Mouse (Mus musculus): ENCODE measurements around the gene Capn5. TPM values are rescaled to one million over a fixed set of nuclear protein-coding genes. Genes with fewer than 3 reads are reported as not detected.

Capn5 gene
- polyA plus RNA-seq, 1 experiment = 38.7 TPM

DNA sequence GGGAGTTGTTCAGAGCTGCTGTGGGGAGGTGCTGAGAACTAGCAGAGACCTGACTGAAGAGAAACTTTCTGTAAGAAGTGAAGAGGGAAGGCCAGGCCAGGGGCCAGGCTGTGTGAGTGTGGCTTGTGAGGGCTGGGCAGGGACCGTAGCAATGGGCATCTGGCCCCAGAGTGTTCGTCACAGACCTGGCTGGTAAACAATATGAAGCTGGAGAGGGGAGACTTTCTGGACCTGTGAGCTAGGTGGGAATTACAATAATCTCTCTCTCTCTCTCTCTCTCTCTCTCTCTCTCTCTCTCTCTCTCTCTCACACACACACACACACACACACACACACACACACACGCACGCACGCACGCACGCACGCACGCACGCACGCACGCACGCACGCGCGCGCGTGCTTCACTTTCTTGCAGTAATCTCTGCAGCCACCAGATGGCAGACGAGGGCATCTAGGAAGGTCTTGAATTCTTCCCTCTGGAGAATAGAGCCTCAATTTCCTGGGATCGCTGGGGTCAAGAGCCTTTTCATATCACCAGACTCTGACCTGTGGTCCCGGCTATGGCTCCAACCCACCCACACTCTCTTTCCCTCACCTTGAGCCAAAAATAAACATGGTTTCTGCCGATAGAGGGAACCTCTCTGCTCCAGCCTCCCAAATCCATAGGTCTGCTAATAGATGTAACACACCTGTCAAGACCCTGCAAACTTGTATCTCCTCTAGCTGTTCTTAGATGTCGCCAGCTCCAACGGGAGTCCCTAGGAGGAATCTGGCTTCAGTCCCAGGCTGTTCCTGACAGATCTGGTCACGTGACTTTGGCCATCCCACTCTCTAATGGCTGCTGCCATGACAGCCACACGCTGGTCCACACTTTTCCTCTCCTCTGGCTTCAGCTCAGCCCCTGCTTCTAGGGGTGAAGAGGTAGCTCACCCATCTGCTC, 74.8 kb downstream of the Capn5 start:
- Histone ChIP-seq H3K27me3 (replicated peaks) (peaks cover 69% of the 10 kb centered on the region), H3K36me3 (replicated peaks; ENCODE audit: low read length) (no peaks in the 10 kb centered on the region), H3K4me1 (peaks cover 45% of the 10 kb centered on the region), H3K4me3 (replicated peaks) (peak overlapping the region; percentile 85), H3K9me3 (peaks cover 6% of the 10 kb centered on the region)
- TF ChIP-seq GATA1 (IDR thresholded peaks at IDR 0.05; ENCODE audit: borderline replicate concordance, low read length) = no peak
- no peak for TF ChIP-seq FLI1 (IDR thresholded peaks at IDR 0.05; ENCODE audit: low read length)

DNA sequence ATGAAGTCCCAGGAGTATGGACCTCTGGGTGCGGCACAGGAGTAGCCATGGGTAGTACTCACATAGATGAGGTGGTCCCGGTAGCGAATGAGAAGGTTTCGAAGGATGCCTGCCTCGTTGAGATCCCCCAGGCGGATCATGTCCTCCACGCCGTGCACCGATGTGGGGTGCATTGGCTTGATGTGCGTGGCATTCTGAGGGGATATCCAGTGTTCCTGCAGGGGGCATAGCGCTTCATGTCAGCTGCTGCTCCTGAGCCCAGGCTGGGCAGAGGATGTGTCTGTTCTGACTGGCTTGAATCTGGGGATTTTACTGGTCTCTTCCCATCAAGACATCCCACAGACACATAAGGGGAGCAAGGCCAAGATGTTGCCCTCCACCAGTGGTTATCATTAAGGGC, 75.6 kb downstream of the Capn5 start:
- peaks cover 71% of the 10 kb centered on the region for H3K27me3 ChIP-seq (replicated peaks)
- peak overlapping the region; percentile 42 for H3K4me3 ChIP-seq (replicated peaks)
- H3K9me3 ChIP-seq = peaks cover 14% of the 10 kb centered on the region
- no peaks in the 10 kb centered on the region for H3K36me3 ChIP-seq (replicated peaks; ENCODE audit: low read length)
- TF ChIP-seq GATA1 (IDR thresholded peaks at IDR 0.05; ENCODE audit: borderline replicate concordance, low read length) (no peak), FLI1 (IDR thresholded peaks at IDR 0.05; ENCODE audit: low read length) (no peak)
- peaks cover 44% of the 10 kb centered on the region for H3K4me1 ChIP-seq

DNA sequence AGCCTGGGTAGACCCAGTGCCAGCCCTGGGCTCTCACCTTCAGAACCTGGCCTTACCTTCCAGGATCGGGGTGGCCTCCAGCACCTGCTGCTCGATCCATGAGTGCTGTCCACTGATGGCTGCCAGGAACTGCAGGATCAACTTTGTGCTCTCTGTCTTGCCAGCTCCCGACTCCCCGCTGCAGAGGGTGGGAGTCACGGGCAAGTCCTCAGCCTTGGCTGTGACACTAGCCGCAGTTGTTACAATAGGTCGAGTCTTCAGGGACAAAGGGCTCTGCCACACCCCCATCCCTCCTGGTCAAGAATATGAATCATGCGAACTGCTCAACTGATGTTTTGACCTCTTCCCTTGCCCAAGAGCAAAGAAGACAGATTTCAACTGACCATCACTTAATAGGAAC, 80.5 kb downstream of the Capn5 start:
- no peak overlapping the region for H3K4me3 ChIP-seq (replicated peaks)
- no peak for TF ChIP-seq GATA1 (IDR thresholded peaks at IDR 0.05; ENCODE audit: borderline replicate concordance, low read length)
- TF ChIP-seq FLI1 (IDR thresholded peaks at IDR 0.05; ENCODE audit: low read length) = no peak
- H3K4me1 ChIP-seq = peaks cover 3% of the 10 kb centered on the region; the same call in 1 of the 2 replicates
- H3K36me3 ChIP-seq (replicated peaks; ENCODE audit: low read length) = no peaks in the 10 kb centered on the region
- peaks cover 76% of the 10 kb centered on the region for H3K27me3 ChIP-seq (replicated peaks)
- peaks cover 24% of the 10 kb centered on the region for H3K9me3 ChIP-seq

DNA sequence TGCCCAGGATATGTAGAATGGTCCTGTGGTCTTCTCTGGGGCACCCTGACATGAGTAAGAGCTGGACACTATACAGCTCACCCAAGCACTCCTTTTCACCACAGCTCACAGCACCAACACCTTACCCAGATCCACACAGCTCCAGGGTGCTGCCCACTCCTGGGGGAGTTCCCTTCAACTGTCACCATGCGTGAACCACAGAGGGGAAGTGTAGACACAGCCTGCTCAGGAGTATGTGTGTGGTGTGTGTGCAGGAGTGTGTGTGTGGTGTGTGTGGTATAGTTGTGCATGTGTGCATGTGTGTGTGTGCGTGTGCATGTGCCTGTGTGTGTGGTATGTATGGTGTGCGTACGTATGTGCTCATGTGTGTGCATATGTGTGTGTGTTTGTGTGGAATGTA, 82.2 kb downstream of the Capn5 start:
- Histone ChIP-seq H3K4me1 (0 out of 2 replicates have a peak, but pooled peaks cover 1% of the 10 kb centered on the region), H3K36me3 (replicated peaks; ENCODE audit: low read length) (no peaks in the 10 kb centered on the region), H3K27me3 (replicated peaks) (peaks cover 82% of the 10 kb centered on the region), H3K9me3 (peaks cover 24% of the 10 kb centered on the region), H3K4me3 (replicated peaks) (peak overlapping the region; percentile 29)
- TF ChIP-seq FLI1 (IDR thresholded peaks at IDR 0.05; ENCODE audit: low read length) (no peak), GATA1 (IDR thresholded peaks at IDR 0.05; ENCODE audit: borderline replicate concordance, low read length) (no peak)

DNA sequence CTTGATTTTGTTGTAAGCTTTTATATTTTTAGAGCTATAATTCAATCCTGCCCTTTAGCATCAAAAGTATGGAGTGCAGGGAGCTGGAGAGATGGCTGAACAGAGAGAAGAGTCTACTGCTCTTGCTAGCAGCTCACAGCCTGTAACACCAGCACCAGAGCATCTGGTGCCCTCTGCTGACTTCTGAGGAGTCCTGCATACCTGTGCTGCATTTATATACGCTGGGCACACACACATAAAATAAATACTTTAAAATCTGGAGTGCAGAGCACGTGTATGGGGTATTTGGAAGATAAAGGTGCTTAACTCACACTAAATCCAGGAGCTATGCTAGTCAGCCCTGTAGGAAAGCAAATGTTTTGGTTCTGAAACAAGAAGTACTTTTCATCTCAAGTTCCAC, 91.7 kb downstream of the Capn5 start:
- peaks cover 60% of the 10 kb centered on the region for H3K4me1 ChIP-seq
- no peaks in the 10 kb centered on the region for H3K9me3 ChIP-seq
- H3K27me3 ChIP-seq (replicated peaks) = peaks cover 37% of the 10 kb centered on the region
- H3K36me3 ChIP-seq (replicated peaks; ENCODE audit: low read length) = peaks cover 23% of the 10 kb centered on the region
- TF ChIP-seq FLI1 (IDR thresholded peaks at IDR 0.05; ENCODE audit: low read length) (no peak), GATA1 (IDR thresholded peaks at IDR 0.05; ENCODE audit: borderline replicate concordance, low read length) (no peak)
- H3K4me3 ChIP-seq (replicated peaks) = no peak overlapping the region

DNA sequence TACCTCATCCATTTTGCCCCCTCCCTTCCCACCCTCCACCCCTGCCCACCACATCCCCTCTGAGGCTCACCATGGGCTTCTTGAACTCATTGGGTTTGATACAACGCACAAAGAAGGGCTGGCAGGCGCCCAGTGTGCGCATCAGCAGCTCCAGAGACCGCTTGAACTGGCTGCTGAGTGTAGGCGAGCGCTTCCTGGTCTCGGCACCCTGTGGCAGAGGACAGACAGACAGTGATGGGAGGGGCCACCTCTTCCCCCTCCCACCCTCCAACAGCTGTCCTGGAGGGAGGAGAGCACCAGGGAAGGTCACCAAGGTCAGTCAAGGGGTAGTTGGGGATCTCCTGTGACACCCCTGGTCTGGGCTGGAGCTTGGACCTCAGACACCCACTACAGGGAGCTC, 92.8 kb downstream of the Capn5 start:
- Histone ChIP-seq H3K36me3 (replicated peaks; ENCODE audit: low read length) (peaks cover 34% of the 10 kb centered on the region), H3K27me3 (replicated peaks) (peaks cover 28% of the 10 kb centered on the region), H3K4me3 (replicated peaks) (peak overlapping the region; percentile 91), H3K9me3 (no peaks in the 10 kb centered on the region), H3K4me1 (peaks cover 68% of the 10 kb centered on the region)
- TF ChIP-seq FLI1 (IDR thresholded peaks at IDR 0.05; ENCODE audit: low read length) = no peak
- TF ChIP-seq GATA1 (IDR thresholded peaks at IDR 0.05; ENCODE audit: borderline replicate concordance, low read length) = no peak

DNA sequence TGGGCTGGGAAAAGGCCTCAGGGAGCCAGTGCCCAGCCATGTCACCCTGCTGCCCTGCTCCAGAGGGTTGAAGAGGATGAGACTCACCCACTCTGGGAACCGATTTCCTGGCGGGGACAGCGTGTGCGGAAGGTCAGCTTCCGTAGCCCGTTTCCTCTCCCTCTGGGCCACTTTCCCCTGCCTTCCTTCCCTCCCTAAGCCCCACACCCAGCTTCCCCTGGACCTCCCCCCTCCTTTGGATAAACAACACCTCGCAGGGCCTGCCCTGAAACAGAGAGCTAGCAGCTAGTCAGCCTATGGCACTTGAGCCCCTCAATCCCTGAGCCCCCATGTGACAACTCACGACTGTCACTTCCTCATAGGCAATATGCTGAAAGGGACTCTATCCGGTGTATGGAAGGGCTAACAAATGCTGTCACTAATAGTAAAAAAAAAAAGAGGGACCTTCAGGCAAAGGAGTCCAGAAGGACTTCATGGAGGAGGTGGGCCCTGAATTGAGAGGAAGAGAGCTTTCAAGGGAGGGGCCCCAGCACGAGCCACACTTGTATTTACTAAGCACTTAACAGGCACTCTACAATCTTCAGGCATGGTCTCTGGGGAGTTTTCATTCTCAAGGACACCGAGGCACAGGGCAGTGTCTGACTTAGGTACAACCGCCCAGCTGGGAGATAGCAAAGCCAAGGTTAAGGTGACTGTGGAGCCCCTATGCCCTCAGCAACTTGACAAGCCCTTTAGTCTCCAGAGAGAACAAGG, 93.4 kb downstream of the Capn5 start:
- Histone ChIP-seq H3K4me3 (replicated peaks) (peak overlapping the region; percentile 91), H3K27me3 (replicated peaks) (peaks cover 25% of the 10 kb centered on the region), H3K9me3 (no peaks in the 10 kb centered on the region), H3K4me1 (peaks cover 72% of the 10 kb centered on the region), H3K36me3 (replicated peaks; ENCODE audit: low read length) (peaks cover 40% of the 10 kb centered on the region)
- TF ChIP-seq FLI1 (IDR thresholded peaks at IDR 0.05; ENCODE audit: low read length) (no peak), GATA1 (IDR thresholded peaks at IDR 0.05; ENCODE audit: borderline replicate concordance, low read length) (no peak)

DNA sequence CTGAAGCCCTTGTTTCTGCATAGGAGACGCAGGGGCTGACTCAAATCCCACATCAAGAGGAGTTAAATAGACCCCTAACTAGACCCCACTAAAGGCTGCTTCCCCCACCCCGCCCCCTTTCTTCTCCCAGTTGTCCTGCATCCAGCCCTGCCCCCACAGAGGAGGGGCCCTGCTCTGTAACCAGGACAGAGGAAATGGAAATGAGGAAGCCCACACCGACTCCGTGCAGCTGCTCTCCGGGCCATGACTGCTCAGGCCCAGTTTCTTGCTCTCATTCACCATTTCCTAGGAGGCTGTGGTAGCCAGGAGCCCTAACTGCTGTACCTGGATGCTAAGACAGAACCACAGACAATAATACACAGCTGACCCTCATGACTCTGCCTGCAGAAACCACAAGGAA, 95.7 kb downstream of the Capn5 start:
- Histone ChIP-seq H3K9me3 (no peaks in the 10 kb centered on the region), H3K27me3 (replicated peaks) (peaks cover 7% of the 10 kb centered on the region), H3K4me3 (replicated peaks) (peak overlapping the region; percentile 29), H3K4me1 (peaks cover 93% of the 10 kb centered on the region), H3K36me3 (replicated peaks; ENCODE audit: low read length) (peaks cover 63% of the 10 kb centered on the region)
- TF ChIP-seq FLI1 (IDR thresholded peaks at IDR 0.05; ENCODE audit: low read length) (no peak), GATA1 (IDR thresholded peaks at IDR 0.05; ENCODE audit: borderline replicate concordance, low read length) (no peak)

DNA sequence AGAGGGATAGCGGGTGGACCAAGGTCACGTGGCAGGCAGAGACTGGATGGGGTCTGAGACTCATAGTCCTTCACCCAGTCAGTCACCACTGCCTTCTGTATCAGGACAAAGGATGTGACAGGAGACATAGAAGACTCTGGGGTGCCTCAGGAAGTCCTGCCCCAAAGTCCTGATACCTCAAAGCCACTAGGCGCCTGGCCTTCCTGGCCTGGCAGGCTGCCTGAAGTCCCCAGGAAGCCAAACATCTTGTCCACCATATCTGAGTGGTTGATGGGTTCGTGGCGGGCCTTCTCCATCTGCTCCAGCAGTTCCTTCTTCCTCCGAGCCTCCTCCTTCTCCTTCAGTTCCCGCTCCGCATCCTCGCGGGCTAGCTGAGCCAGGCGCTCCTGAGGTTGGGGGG, 100.6 kb downstream of the Capn5 start:
- no peaks in the 10 kb centered on the region for H3K9me3 ChIP-seq
- TF ChIP-seq FLI1 (IDR thresholded peaks at IDR 0.05; ENCODE audit: low read length) (no peak), GATA1 (IDR thresholded peaks at IDR 0.05; ENCODE audit: borderline replicate concordance, low read length) (no peak)
- peak overlapping the region; percentile 47 for H3K4me3 ChIP-seq (replicated peaks)
- peaks cover 98% of the 10 kb centered on the region for H3K4me1 ChIP-seq
- peaks cover 97% of the 10 kb centered on the region for H3K36me3 ChIP-seq (replicated peaks; ENCODE audit: low read length)
- H3K27me3 ChIP-seq (replicated peaks) = no peaks in the 10 kb centered on the region

DNA sequence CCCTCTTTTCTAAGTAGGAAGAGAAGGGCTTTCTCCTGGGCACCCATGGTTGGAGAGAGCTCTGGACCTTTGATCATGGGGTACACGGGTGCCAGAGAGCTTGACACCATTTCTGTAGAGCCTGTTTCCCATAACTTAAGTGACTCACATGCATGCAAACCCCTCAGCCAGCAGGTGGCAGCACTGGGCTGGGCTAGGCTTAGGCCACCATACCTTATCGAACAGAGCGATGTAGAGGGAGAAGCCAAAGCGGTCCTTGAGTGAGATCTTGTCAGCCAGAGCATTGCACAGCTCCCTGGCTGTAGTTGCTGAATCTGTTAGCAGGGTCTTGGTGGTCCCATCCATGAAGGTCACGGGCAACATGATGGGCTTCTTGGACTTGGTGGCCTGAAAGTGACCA, 106.5 kb downstream of the Capn5 start:
- Histone ChIP-seq H3K27me3 (replicated peaks) (no peaks in the 10 kb centered on the region), H3K36me3 (replicated peaks; ENCODE audit: low read length) (peaks cover 100% of the 10 kb centered on the region)

More for the DNA sequence above, 106.5 kb downstream of the Capn5 start:
- Histone ChIP-seq H3K9me3 (no peaks in the 10 kb centered on the region), H3K4me1 (peaks cover 100% of the 10 kb centered on the region), H3K4me3 (replicated peaks) (peak overlapping the region; percentile 23)
- TF ChIP-seq FLI1 (IDR thresholded peaks at IDR 0.05; ENCODE audit: low read length) (no peak), GATA1 (IDR thresholded peaks at IDR 0.05; ENCODE audit: borderline replicate concordance, low read length) (no peak)

Other genes with a start within 250 kb of the Capn5 start
- gene Myo7a, start 58.8 kb downstream of the Capn5 start, polyA plus RNA-seq (2012; ENCODE audit: insufficient read depth, low replicate concordance) = 37.5 and 149 TPM in 2 replicates
- gene Omp, start 32.8 kb downstream of the Capn5 start, polyA plus RNA-seq (2012; ENCODE audit: insufficient read depth, low replicate concordance) = 0.29 TPM in 1 of 2 replicates, not detected in the other
- gene B3gnt6, start 21.2 kb upstream of the Capn5 start, polyA plus RNA-seq (2012; ENCODE audit: insufficient read depth, low replicate concordance) = not detected in 2 replicates
- gene Acer3, start 142.9 kb upstream of the Capn5 start, polyA plus RNA-seq (2012; ENCODE audit: insufficient read depth, low replicate concordance) = 1.2 TPM in 1 of 2 replicates, not detected in the other
- gene Tsku, start 183.1 kb upstream of the Capn5 start, polyA plus RNA-seq (2012; ENCODE audit: insufficient read depth, low replicate concordance) = 1.2 TPM in 1 of 2 replicates, not detected in the other

Data from megakaryocyte, embryonic 14.5 days (primary cell).